19 mouse cellular contexts compared by ENCODE assay signal in genomic region chr15:42779903-42780302, GRCm38 (mm10).
DNase-seq lines count a peak whose midpoint lies in the region; ATAC-seq and TF ChIP-seq lines count a peak whose summit lies in the region.
"Had no signal": no experiment of that assay in that cellular context is flagged by ENCODE, and none has a peak within 500 bp of the region (broad histone marks: within the 10 kb centered on the region; RNA-seq: fewer than 3 reads in every experiment).

No protein-coding gene starts in this region.

- H3K27ac ChIP-seq in heart, embryonic 15.5 days, result 0 out of 2 replicates have a peak overlapping the region, but pooled peaks have one; percentile 23
- no peak overlapping the region for H3K27ac ChIP-seq in heart, embryonic 10.5 days
- H3K27ac ChIP-seq in heart, postnatal 0 days (ENCODE audit: low read depth), result no peak overlapping the region
- H3K27ac ChIP-seq in midbrain, embryonic 11.5 days (ENCODE audit: low read depth, low read length), result no peak overlapping the region
- H3K27ac ChIP-seq: embryonic facial prominence, embryonic 10.5 days; embryonic facial prominence, embryonic 12.5 days; forebrain, embryonic 13.5 days; forebrain, embryonic 15.5 days had no signal

- no peak for ATAC-seq in heart, embryonic 15.5 days (replicated peaks; ENCODE audit: insufficient number of reproducible peaks, insufficient read depth, low FRiP score, low read depth)
- peak; percentile 82 for ATAC-seq in heart, postnatal 0 days (ENCODE audit: insufficient read depth, low read depth)
- ATAC-seq in midbrain, embryonic 11.5 days (ENCODE audit: low FRiP score), result no peak
- ATAC-seq: forebrain, embryonic 13.5 days; forebrain, embryonic 15.5 days had no signal

- H3K36me3 ChIP-seq in heart, embryonic 15.5 days, result no peaks in the 10 kb centered on the region
- H3K36me3 ChIP-seq in heart, embryonic 10.5 days, result no peaks in the 10 kb centered on the region
- H3K36me3 ChIP-seq in heart, postnatal 0 days (replicated peaks; ENCODE audit: control insufficient read depth, insufficient read depth, low read length), result no peaks in the 10 kb centered on the region
- H3K36me3 ChIP-seq in midbrain, embryonic 11.5 days (ENCODE audit: control insufficient read depth, insufficient read depth, low read length), result no peaks in the 10 kb centered on the region
- H3K36me3 ChIP-seq: embryonic facial prominence, embryonic 10.5 days; embryonic facial prominence, embryonic 12.5 days; forebrain, embryonic 15.5 days had no signal

- no peak for DNase-seq in heart, embryonic 10.5 days (ENCODE audit: low spot score)
- peak; percentile 66 for DNase-seq in heart, postnatal 0 days (ENCODE audit: low spot score)
- DNase-seq in heart, adult 11 months, result no peak
- DNase-seq in heart, postnatal 4 days, result peak; percentile 11
- no peak for DNase-seq in heart, adult 8-10 months (ENCODE audit: low spot score)
- no peak for DNase-seq in midbrain, embryonic 11.5 days (ENCODE audit: low spot score, missing footprints)
- DNase-seq: adrenal gland, adult 2 months; adrenal gland, postnatal 10 days; adrenal gland, postnatal 25 days; cerebellum, adult 11-12 months; cerebellum, adult 2 months; cerebellum, adult 9-10 months; cerebellum, postnatal 10 days; cerebellum, postnatal 25 days had no signal

- no peaks in the 10 kb centered on the region for H3K27me3 ChIP-seq in heart, embryonic 15.5 days
- no peaks in the 10 kb centered on the region for H3K27me3 ChIP-seq in heart, embryonic 10.5 days (ENCODE audit: insufficient read depth, poor library complexity, severe bottlenecking)
- H3K27me3 ChIP-seq in heart, postnatal 0 days (ENCODE audit: control insufficient read depth, insufficient read depth, low read length), result no peaks in the 10 kb centered on the region
- no peaks in the 10 kb centered on the region for H3K27me3 ChIP-seq in midbrain, embryonic 11.5 days (ENCODE audit: control insufficient read depth, insufficient read depth, low read length)
- H3K27me3 ChIP-seq: embryonic facial prominence, embryonic 12.5 days; forebrain, embryonic 13.5 days; forebrain, embryonic 15.5 days had no signal

- TF ChIP-seq EP300 in heart, postnatal 0 days (IDR thresholded peaks at IDR 0.05; ENCODE audit: low read depth), result no peak

- no peak overlapping the region for H3K9ac ChIP-seq in heart, embryonic 15.5 days
- no peak overlapping the region for H3K9ac ChIP-seq in heart, postnatal 0 days (replicated peaks; ENCODE audit: low read depth, low read length)
- H3K9ac ChIP-seq in midbrain, embryonic 11.5 days (ENCODE audit: low read length), result no peak overlapping the region
- H3K9ac ChIP-seq: embryonic facial prominence, embryonic 12.5 days; forebrain, embryonic 13.5 days; forebrain, embryonic 15.5 days had no signal

- H3K4me2 ChIP-seq in heart, embryonic 15.5 days, result no peak overlapping the region
- no peak overlapping the region for H3K4me2 ChIP-seq in heart, postnatal 0 days (ENCODE audit: low read depth, low read length)
- no peak overlapping the region for H3K4me2 ChIP-seq in midbrain, embryonic 11.5 days
- H3K4me2 ChIP-seq: embryonic facial prominence, embryonic 12.5 days; forebrain, embryonic 13.5 days; forebrain, embryonic 15.5 days had no signal

- no peak overlapping the region for H3K4me3 ChIP-seq in heart, embryonic 15.5 days
- no peak overlapping the region for H3K4me3 ChIP-seq in heart, embryonic 10.5 days
- no peak overlapping the region for H3K4me3 ChIP-seq in heart, postnatal 0 days (ENCODE audit: low read depth, low read length)
- no peak overlapping the region for H3K4me3 ChIP-seq in midbrain, embryonic 11.5 days (ENCODE audit: low read depth, low read length)
- H3K4me3 ChIP-seq: embryonic facial prominence, embryonic 10.5 days; embryonic facial prominence, embryonic 12.5 days; forebrain, embryonic 13.5 days; forebrain, embryonic 15.5 days had no signal

- no peaks in the 10 kb centered on the region for H3K9me3 ChIP-seq in heart, embryonic 15.5 days (replicated peaks)
- no peaks in the 10 kb centered on the region for H3K9me3 ChIP-seq in heart, embryonic 10.5 days
- no peaks in the 10 kb centered on the region for H3K9me3 ChIP-seq in heart, postnatal 0 days (replicated peaks; ENCODE audit: control insufficient read depth, low read length)
- H3K9me3 ChIP-seq in midbrain, embryonic 11.5 days (ENCODE audit: control insufficient read depth, low read length), result no peaks in the 10 kb centered on the region
- H3K9me3 ChIP-seq: embryonic facial prominence, embryonic 10.5 days; embryonic facial prominence, embryonic 12.5 days; forebrain, embryonic 13.5 days; forebrain, embryonic 15.5 days had no signal

- TF ChIP-seq CTCF in heart, postnatal 0 days (IDR thresholded peaks at IDR 0.05; ENCODE audit: low read depth), result no peak

- peaks cover 2% of the 10 kb centered on the region; the same call in 1 of the 2 replicates for H3K4me1 ChIP-seq in heart, embryonic 15.5 days (replicated peaks)
- H3K4me1 ChIP-seq in heart, embryonic 10.5 days, result no peaks in the 10 kb centered on the region
- H3K4me1 ChIP-seq in heart, postnatal 0 days (ENCODE audit: control insufficient read depth, insufficient read depth), result peaks cover 2% of the 10 kb centered on the region; the same call in 1 of the 2 replicates
- no peaks in the 10 kb centered on the region for H3K4me1 ChIP-seq in midbrain, embryonic 11.5 days (ENCODE audit: control insufficient read depth, insufficient read depth, low read length)
- H3K4me1 ChIP-seq: embryonic facial prominence, embryonic 10.5 days; embryonic facial prominence, embryonic 12.5 days; forebrain, embryonic 13.5 days; forebrain, embryonic 15.5 days had no signal

Comparison
In these comparisons a context has a peak if more than half of its experiments do, and no peak if none do; other contexts are left out.
1. DNase-seq: peak in heart, postnatal 0 days (single experiment) and heart, postnatal 4 days (single experiment); none in heart, embryonic 10.5 days (single experiment), heart, adult 11 months (single experiment), heart, adult 8-10 months (single experiment) and midbrain, embryonic 11.5 days (single experiment).